Mouse (Mus musculus) left cerebral cortex, postnatal 14 days (tissue): ENCODE measurements around the gene Kcng4. TPM values are rescaled to one million over a fixed set of nuclear protein-coding genes. Genes with fewer than 3 reads are reported as not detected.

Experiments
- DNase-seq, 2 experiments: peaks; one replicate each; pipeline ENCODE4 v3.0.0; 2021 to 2022; ENCODE audit warnings: low spot score in 2 of 2, mixed read lengths in 1 of 2
- intact Hi-C: fragments of 180-260 bp; cut with DNase I; formaldehyde crosslinking; loops from one replicate; pipeline ENCODE4 v1.15.1; 2025
- long read RNA-seq, 2 experiments: library from polyadenylated mRNA; stranded (forward); transcript quantifications; one replicate each; pipeline ENCODE4 v2.0.0; 2021
- total RNA-seq, 2 experiments: library from RNA; stranded (reverse); gene quantifications; 2 replicates each; pipeline ENCODE4 v1.2.3; 2021

The Kcng4 gene
- 1 to 10 TPM; 2.2 to 2.4 TPM for total RNA-seq
- long read RNA-seq, experiment 1, partial matches to known transcripts = 1 of 6 reads
- long read RNA-seq, experiment 1, other reads (novel, unspliced or antisense) = 2 of 6 reads
- long read RNA-seq, experiment 2, partial matches to known transcripts = 0 of 2 reads
- long read RNA-seq, experiment 2, other reads (novel, unspliced or antisense) = 2 of 2 reads

DNA sequence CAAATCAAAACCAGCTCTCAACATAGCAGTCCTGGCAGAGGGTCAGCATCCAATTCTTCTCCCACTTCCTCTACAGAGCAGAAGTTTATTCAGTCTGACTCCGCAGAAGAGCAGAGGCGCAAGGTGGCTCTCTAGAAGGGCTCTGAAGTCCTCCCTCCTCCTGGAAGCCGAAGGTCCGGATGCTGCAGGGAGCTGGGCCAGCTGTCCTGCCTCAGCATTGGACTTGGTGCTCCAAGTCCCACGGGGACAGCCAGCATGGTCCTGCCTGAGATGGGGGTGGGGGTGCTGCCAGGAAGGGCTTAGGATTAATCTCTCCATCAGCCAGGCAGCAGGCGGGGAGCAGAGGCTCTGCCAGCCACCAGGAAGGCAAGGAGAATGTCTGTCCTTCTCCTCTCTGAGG, at the start of gene Kcng4:
Gene Kcng4, minus strand, starts transcription at position 303 of the 400 bp plus-strand sequence.
- intact Hi-C loops = no loop called here
- no peak for DNase-seq

- no peak for DNase-seq
- intact Hi-C loops = loop anchor here (10.0 kb wide), 1 partner anchor 264 kb away; no protein-coding TSS in a partner anchor
Observed at GRCm38 (mm10) chr8:119679184-119679583, 43.7 kb upstream of the Kcng4 start.

DNA sequence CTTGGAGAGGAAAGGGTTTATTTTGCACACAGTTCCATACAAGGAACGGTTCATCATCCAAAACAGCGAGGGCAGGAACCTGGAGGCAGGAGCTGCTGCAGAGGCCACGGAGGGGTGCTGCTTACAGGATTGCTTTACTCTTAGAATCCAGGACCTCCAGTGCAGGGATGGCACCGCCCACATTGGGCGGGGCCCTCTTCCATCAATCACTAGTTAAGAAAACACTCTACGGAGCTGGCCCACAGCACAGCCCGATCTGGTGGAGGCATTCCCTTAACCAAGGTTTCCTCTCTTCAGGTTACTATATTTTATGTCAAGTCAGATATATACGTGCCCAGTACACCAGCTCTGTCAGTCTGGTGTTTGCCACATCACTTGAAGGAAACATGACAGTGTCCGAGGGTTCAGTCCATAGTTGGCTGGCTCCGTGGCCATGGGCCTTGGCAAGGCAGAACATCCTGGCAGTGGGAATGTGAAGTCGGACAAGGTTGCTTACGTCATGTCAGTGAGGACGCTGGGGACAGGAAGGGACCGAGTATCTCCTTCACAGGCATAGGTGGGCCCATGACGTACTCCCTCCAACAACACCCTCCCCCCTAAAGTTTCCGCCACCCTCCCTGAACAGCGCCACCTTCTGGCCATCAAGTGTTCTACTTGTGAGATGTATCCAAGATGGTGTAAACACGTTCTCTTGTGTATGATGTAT, 42.8 kb upstream of the Kcng4 start:
- intact Hi-C loops = loop anchor here (10.0 kb wide), 1 partner anchor 263 kb away; no protein-coding TSS in a partner anchor
- peak in 1 of 2 experiments; percentile 32 for DNase-seq

DNA sequence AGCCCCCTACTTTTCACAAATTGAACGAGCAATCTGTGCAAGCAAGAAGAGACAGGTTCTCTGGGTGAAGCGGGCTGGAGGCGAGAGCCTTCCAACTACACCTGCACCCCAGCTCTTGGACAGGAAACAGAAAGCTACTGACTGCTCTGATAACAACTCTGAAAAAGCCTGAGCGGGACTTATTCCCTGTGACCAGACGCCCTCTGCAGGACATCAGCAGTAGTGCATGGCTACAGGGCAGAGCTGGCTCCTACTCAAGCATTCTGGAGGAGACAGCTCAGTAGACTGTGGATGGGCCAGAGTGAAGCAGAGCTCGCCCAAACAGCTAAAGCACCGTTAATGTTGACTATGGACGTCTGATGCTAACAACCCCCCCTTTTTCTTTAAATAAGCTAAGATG, 40.9 kb upstream of the Kcng4 start:
- intact Hi-C loops = loop anchor here (1.0 to 10.0 kb wide), 3 partner anchors 230 to 262 kb away; partner anchors contain the start of gene Necab2
- peak; percentile 95 to 96 for DNase-seq

DNA sequence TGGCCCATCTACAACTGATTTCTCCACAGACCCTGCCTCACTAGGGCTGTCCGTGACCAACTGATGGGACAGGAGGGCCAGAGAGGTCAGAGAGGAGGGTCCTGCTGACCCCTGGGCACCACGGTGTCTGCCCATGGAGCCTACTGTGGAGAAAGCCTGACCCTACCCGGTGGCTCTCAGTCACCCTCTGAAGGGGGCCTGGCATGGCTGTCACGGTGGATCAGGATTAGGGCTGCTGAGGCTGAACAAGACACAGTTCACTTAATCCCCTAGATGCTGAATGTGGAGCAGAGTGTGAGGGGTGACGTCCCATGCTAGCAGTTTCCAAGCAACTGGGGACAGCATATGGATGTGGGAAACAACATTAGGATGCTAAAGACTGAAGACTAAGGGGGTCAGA, 40.0 kb upstream of the Kcng4 start:
- intact Hi-C loops = loop anchor here (10.0 kb wide), 1 partner anchor 261 kb away; no protein-coding TSS in a partner anchor

GRCm38 (mm10) chr8:119673976-119674555, 38.6 kb upstream of the Kcng4 start:
- no peak for DNase-seq
- intact Hi-C loops = loop anchor here (5.0 to 10.0 kb wide), 2 partner anchors 82 to 259 kb away; no protein-coding TSS in a partner anchor

More for the DNA sequence above, 40.0 kb upstream of the Kcng4 start:
- no peak for DNase-seq

- DNase-seq = no peak
- intact Hi-C loops = loop anchor here (5.0 to 10.0 kb wide), 2 partner anchors 78 to 256 kb away; no protein-coding TSS in a partner anchor
Observed at GRCm38 (mm10) chr8:119670419-119671091, 35.1 kb upstream of the Kcng4 start.

DNA sequence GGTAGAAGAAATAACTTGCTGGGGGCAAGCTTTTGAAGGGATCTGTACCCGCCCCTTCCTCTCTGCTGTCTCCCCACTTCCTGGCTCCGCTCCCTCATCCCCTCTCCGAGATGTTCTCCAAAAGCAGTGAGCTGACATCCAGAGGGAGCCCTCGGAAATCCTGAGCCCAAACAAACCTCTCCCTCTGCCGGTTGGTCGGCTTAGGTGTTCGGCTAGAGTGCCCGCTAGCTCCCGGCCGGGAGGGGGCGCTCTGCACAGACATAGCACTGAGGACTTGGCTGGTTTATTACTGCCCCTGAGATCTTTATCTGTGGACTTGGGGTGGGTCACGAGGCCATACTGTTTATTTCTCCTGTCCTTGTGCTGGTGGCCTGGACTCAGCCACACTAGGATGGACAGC, 33.8 kb upstream of the Kcng4 start:
- DNase-seq = no peak
- intact Hi-C loops = no loop called here

DNA sequence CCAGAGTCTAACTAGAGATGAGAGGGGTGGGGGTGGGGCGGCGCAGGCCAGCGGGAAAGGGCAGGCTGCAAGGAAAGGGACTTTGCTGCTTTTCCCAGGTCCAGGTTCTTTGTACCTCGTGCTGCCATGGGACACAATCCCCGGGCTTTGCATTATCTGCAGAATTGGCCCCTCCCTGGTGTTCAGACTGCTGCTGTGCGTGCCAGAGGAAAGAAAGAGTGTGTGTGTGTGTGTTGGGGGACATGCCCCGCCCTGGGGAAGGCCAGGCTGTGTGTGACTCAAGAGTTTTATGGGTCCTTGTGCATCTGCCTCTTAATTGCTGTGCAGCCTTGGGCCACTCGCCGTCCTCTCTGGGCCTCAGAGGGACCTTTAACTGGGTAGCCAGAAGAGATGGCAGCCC, 33.0 kb upstream of the Kcng4 start:
- DNase-seq = no peak
- intact Hi-C loops = no loop called here

DNA sequence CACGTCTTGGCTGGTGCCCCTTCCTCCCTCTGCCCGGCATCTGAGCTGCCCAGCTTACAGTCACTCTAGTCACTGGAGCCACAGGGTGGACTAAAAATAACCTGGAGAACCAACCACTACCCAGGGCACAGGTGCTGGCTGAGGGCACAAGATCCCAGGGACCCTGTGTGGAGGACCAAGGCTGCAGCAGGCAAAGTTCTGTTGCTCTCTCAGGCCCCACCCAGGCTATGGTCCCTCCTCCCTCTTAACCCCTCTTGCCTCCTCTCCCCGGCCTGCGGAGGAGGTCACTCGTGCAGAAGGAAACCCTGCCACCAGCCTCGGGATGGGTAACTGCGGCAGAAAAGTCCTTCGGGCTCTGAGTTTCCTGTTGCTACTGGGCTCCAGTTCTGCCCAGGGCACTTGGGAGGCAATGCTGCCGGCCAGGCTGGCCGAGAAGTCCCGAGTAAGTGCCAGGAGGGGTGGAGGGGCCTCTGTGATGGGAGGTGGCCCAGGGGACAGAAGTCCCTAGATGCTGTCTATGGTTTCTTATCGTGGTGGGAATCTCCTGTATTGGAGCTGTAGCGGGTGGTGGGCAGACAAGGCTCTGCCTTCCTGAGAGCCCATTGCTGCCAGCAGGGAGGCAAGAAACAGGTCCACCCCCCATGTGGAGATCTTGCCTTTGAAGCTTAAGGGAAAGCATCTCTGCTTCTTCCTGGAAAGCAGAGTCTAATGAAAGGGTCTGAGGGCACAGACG, 30.9 kb upstream of the Kcng4 start, which contains the start of gene Wfdc1:
Gene Wfdc1, plus strand, starts transcription at position 147 of the 733 bp plus-strand sequence.
- intact Hi-C loops = no loop called here

GRCm38 (mm10) chr8:119665270-119665669, 29.8 kb upstream of the Kcng4 start:
- intact Hi-C loops = no loop called here

More for the DNA sequence above, 30.9 kb upstream of the Kcng4 start, which contains the start of gene Wfdc1:
- DNase-seq = no peak

DNA sequence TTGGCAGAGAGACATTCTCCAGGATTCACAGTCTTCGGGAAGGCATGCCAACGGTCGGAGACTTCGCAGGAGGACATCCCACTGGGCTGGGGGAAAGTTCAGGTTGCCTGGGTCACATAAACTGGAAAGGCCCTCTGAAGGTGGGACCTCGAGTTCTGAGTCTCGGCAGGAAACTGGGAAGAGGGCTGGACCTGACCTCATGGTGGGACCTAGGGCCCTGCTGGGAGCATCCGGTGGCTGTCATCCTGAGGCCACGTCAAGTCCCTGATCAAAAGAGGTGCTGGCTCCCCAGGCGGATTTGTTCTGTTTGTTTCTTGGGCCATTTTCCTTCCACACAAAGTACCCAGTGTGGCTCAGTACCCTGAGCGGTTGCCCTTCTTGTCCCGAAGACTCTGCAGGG, 28.0 kb upstream of the Kcng4 start:
- intact Hi-C loops = no loop called here
- no peak for DNase-seq

More at GRCm38 (mm10) chr8:119665270-119665669, 29.8 kb upstream of the Kcng4 start:
- DNase-seq = no peak

DNA sequence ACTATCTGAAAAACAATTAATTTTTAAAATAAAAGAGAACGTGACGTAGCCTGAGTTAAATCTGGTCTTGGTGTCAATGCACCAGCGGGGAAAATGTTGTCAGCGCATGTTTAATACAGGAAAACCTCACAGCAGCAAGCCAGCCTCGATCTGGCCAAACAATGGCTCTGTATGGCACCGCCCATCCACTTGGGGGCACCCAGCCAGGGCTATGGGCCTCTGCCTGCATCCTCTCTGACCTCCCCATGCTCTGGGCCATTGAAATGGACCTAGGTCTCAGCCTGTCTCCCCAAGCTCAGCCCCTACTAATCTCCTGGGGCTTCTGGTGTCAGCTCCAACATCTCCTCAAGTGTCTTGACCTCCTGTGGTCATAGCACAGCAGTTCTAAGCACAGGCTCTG, 26.4 kb upstream of the Kcng4 start:
- no peak for DNase-seq
- intact Hi-C loops = no loop called here

DNA sequence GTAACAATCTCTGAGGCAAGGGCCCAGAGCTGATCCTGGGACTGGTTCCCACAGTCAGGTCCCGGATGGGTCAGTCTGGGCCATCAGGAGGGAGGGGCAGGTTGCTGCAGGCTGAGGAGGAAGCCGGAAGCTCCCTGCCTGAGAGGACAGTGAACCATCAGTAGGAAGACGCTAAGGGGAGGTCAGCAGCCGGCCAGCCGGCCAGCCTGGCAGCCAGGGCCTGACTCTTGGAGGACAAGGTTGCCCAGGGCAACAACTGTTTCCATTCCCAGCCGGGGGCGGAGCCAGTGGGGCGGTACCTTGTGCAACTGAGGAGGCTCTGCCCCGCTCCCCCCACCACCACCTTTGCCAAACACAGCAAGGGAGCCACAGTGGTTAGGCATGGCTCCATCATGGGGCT, 25.6 kb upstream of the Kcng4 start:
- intact Hi-C loops = no loop called here
- peak in 1 of 2 experiments; percentile 14 for DNase-seq

- DNase-seq = no peak
- intact Hi-C loops = no loop called here
Observed at GRCm38 (mm10) chr8:119656709-119657464, 21.4 kb upstream of the Kcng4 start.

GRCm38 (mm10) chr8:119651324-119651723, 15.8 kb upstream of the Kcng4 start:
- DNase-seq = no peak
- intact Hi-C loops = no loop called here

- intact Hi-C loops = no loop called here
Observed at GRCm38 (mm10) chr8:119646846-119647245, 11.4 kb upstream of the Kcng4 start.

GRCm38 (mm10) chr8:119646197-119646596, 10.7 kb upstream of the Kcng4 start:
- intact Hi-C loops = no loop called here
- no peak for DNase-seq

More at GRCm38 (mm10) chr8:119646846-119647245, 11.4 kb upstream of the Kcng4 start:
- no peak for DNase-seq
